Mouse (Mus musculus): ENCODE data around the gene Cped1. TPM values are rescaled to one million over a fixed set of nuclear protein-coding genes. Genes with fewer than 3 reads are reported as not detected.

Gene Cped1
- polyA plus RNA-seq, 1 experiment from 2014 or later = 25.0 TPM

GRCm38 (mm10) chr6:22053014-22053413 is 67.3 kb downstream of the Cped1 start:
- no peak overlapping the region for H3K27ac ChIP-seq
- no peak for ATAC-seq (ENCODE audit: borderline replicate concordance, extremely low read depth, low FRiP score, low TSS enrichment)
- H3K36me3 ChIP-seq = no peaks in the 10 kb centered on the region
- peaks cover 7% of the 10 kb centered on the region; the same call in 1 of the 2 replicates for H3K4me1 ChIP-seq
- H3K4me2 ChIP-seq = no peak overlapping the region
- WGBS = 86% methylated on average over 3 of the region's 3 CpGs
- H3K9me3 ChIP-seq = no peaks in the 10 kb centered on the region
- no peak overlapping the region for H3K4me3 ChIP-seq
- H3K9ac ChIP-seq = no peak overlapping the region
- H3K27me3 ChIP-seq = no peaks in the 10 kb centered on the region

- 52% methylated on average over 4 of the region's 4 CpGs for WGBS
- Histone ChIP-seq H3K9ac (no peak overlapping the region), H3K27me3 (no peaks in the 10 kb centered on the region), H3K4me3 (no peak overlapping the region), H3K9me3 (no peaks in the 10 kb centered on the region), H3K36me3 (no peaks in the 10 kb centered on the region), H3K4me1 (no peaks in the 10 kb centered on the region), H3K4me2 (no peak overlapping the region), H3K27ac (no peak overlapping the region)
- peak; percentile 74; the same call in 1 of the 2 replicates for ATAC-seq (ENCODE audit: borderline replicate concordance, extremely low read depth, low FRiP score, low TSS enrichment)
Measured at GRCm38 (mm10) chr6:22064341-22064740, 78.6 kb downstream of the Cped1 start.

- no peak overlapping the region for H3K27ac ChIP-seq
- WGBS = 74% methylated on average over 15 of the region's 15 CpGs
- no peaks in the 10 kb centered on the region for H3K9me3 ChIP-seq
- peaks cover 12% of the 10 kb centered on the region for H3K4me1 ChIP-seq
- H3K36me3 ChIP-seq = no peaks in the 10 kb centered on the region
- ATAC-seq (ENCODE audit: borderline replicate concordance, extremely low read depth, low FRiP score, low TSS enrichment) = no peak
- no peak overlapping the region for H3K9ac ChIP-seq
- no peak overlapping the region for H3K4me3 ChIP-seq
- H3K27me3 ChIP-seq = no peaks in the 10 kb centered on the region
- H3K4me2 ChIP-seq = peak overlapping the region; percentile 21; the same call in 1 of the 2 replicates
Measured at GRCm38 (mm10) chr6:22070603-22071322, 85.0 kb downstream of the Cped1 start.

GRCm38 (mm10) chr6:22071323-22071840 is 85.7 kb downstream of the Cped1 start:
- Histone ChIP-seq H3K27me3 (no peaks in the 10 kb centered on the region), H3K9me3 (no peaks in the 10 kb centered on the region), H3K4me1 (peaks cover 12% of the 10 kb centered on the region), H3K9ac (no peak overlapping the region), H3K36me3 (no peaks in the 10 kb centered on the region), H3K4me2 (peak overlapping the region; percentile 21; the same call in 1 of the 2 replicates), H3K27ac (no peak overlapping the region), H3K4me3 (no peak overlapping the region)
- ATAC-seq (ENCODE audit: borderline replicate concordance, extremely low read depth, low FRiP score, low TSS enrichment) = no peak
- WGBS = 29% methylated on average over 4 of the region's 4 CpGs

- no peak overlapping the region for H3K27ac ChIP-seq
- no peaks in the 10 kb centered on the region for H3K36me3 ChIP-seq
- H3K4me2 ChIP-seq = no peak overlapping the region
- H3K9me3 ChIP-seq = no peaks in the 10 kb centered on the region
- WGBS = 66% methylated on average over 4 of the region's 4 CpGs
- H3K9ac ChIP-seq = no peak overlapping the region
- ATAC-seq (ENCODE audit: borderline replicate concordance, extremely low read depth, low FRiP score, low TSS enrichment) = no peak
- H3K27me3 ChIP-seq = no peaks in the 10 kb centered on the region
- H3K4me1 ChIP-seq = peaks cover 12% of the 10 kb centered on the region
- H3K4me3 ChIP-seq = no peak overlapping the region
Measured at GRCm38 (mm10) chr6:22072737-22073136, 87.0 kb downstream of the Cped1 start.

- Histone ChIP-seq H3K4me3 (no peak overlapping the region), H3K4me1 (peaks cover 12% of the 10 kb centered on the region), H3K4me2 (no peak overlapping the region), H3K27me3 (no peaks in the 10 kb centered on the region), H3K9me3 (no peaks in the 10 kb centered on the region), H3K9ac (no peak overlapping the region), H3K36me3 (no peaks in the 10 kb centered on the region), H3K27ac (peak overlapping the region; percentile 75)
- WGBS = 36% methylated on average over 5 of the region's 5 CpGs
- peak; percentile 87 for ATAC-seq (ENCODE audit: borderline replicate concordance, extremely low read depth, low FRiP score, low TSS enrichment)
Measured at GRCm38 (mm10) chr6:22074232-22075083, 88.7 kb downstream of the Cped1 start.

GRCm38 (mm10) chr6:22078686-22079264 is 93.1 kb downstream of the Cped1 start:
- Histone ChIP-seq H3K9me3 (no peaks in the 10 kb centered on the region), H3K27me3 (no peaks in the 10 kb centered on the region), H3K4me2 (no peak overlapping the region), H3K36me3 (no peaks in the 10 kb centered on the region), H3K4me3 (no peak overlapping the region), H3K27ac (no peak overlapping the region), H3K9ac (no peak overlapping the region), H3K4me1 (peaks cover 9% of the 10 kb centered on the region)
- WGBS = 90% methylated on average over 7 of the region's 7 CpGs
- ATAC-seq (ENCODE audit: borderline replicate concordance, extremely low read depth, low FRiP score, low TSS enrichment) = no peak

GRCm38 (mm10) chr6:22086056-22086455 is 100.3 kb downstream of the Cped1 start:
- 81% methylated on average over 5 of the region's 5 CpGs for WGBS
- Histone ChIP-seq H3K9me3 (no peaks in the 10 kb centered on the region), H3K9ac (no peak overlapping the region), H3K4me3 (no peak overlapping the region), H3K4me2 (no peak overlapping the region), H3K4me1 (no peaks in the 10 kb centered on the region), H3K36me3 (no peaks in the 10 kb centered on the region; the same call in 1 of the 2 replicates), H3K27ac (no peak overlapping the region), H3K27me3 (no peaks in the 10 kb centered on the region)
- ATAC-seq (ENCODE audit: borderline replicate concordance, extremely low read depth, low FRiP score, low TSS enrichment) = no peak

- H3K36me3 ChIP-seq = no peaks in the 10 kb centered on the region; the same call in 1 of the 2 replicates
- no peak overlapping the region for H3K27ac ChIP-seq
- H3K27me3 ChIP-seq = no peaks in the 10 kb centered on the region
- no peak overlapping the region for H3K4me3 ChIP-seq
- no peak overlapping the region for H3K9ac ChIP-seq
- 49% methylated on average over 17 of the region's 17 CpGs for WGBS
- no peaks in the 10 kb centered on the region for H3K4me1 ChIP-seq
- ATAC-seq (ENCODE audit: borderline replicate concordance, extremely low read depth, low FRiP score, low TSS enrichment) = no peak
- no peak overlapping the region for H3K4me2 ChIP-seq
- no peaks in the 10 kb centered on the region for H3K9me3 ChIP-seq
Measured at GRCm38 (mm10) chr6:22088346-22089064, 102.8 kb downstream of the Cped1 start.

- Histone ChIP-seq H3K4me2 (no peak overlapping the region), H3K9me3 (no peaks in the 10 kb centered on the region), H3K36me3 (no peaks in the 10 kb centered on the region; the same call in 1 of the 2 replicates), H3K4me1 (no peaks in the 10 kb centered on the region), H3K9ac (no peak overlapping the region), H3K4me3 (no peak overlapping the region), H3K27me3 (no peaks in the 10 kb centered on the region), H3K27ac (no peak overlapping the region)
- WGBS = 49% methylated on average over 5 of the region's 5 CpGs
- ATAC-seq (ENCODE audit: borderline replicate concordance, extremely low read depth, low FRiP score, low TSS enrichment) = no peak
Measured at GRCm38 (mm10) chr6:22091773-22092172, 106.1 kb downstream of the Cped1 start.

- no peaks in the 10 kb centered on the region; the same call in 1 of the 2 replicates for H3K36me3 ChIP-seq
- H3K9me3 ChIP-seq = no peaks in the 10 kb centered on the region
- no peaks in the 10 kb centered on the region for H3K27me3 ChIP-seq
- no peak overlapping the region for H3K4me3 ChIP-seq
- H3K4me1 ChIP-seq = no peaks in the 10 kb centered on the region
- WGBS = 87% methylated on average over 5 of the region's 5 CpGs
- no peak for ATAC-seq (ENCODE audit: borderline replicate concordance, extremely low read depth, low FRiP score, low TSS enrichment)
- H3K9ac ChIP-seq = no peak overlapping the region
- H3K4me2 ChIP-seq = no peak overlapping the region
- no peak overlapping the region for H3K27ac ChIP-seq
Measured at GRCm38 (mm10) chr6:22093792-22094191, 108.1 kb downstream of the Cped1 start.
